Comparison of ENCODE assay signal across 8 mouse cellular contexts in genomic region chr6:83392166-83392780, GRCm38 (mm10). TPM values are rescaled to one million over a fixed set of nuclear protein-coding genes. Genes with fewer than 3 reads are reported as not detected.
DNase-seq lines count a peak whose midpoint lies in the region; ATAC-seq lines count a peak whose summit lies in the region.

No protein-coding gene starts in this region.

- no peaks in the 10 kb centered on the region for H3K9me3 ChIP-seq in heart, embryonic 15.5 days (replicated peaks)
- no peaks in the 10 kb centered on the region for H3K9me3 ChIP-seq in heart, embryonic 10.5 days
- no peaks in the 10 kb centered on the region for H3K9me3 ChIP-seq in limb, embryonic 13.5 days
- no peaks in the 10 kb centered on the region for H3K9me3 ChIP-seq in limb, embryonic 10.5 days (replicated peaks)

- H3K4me3 ChIP-seq in heart, embryonic 15.5 days, result no peak overlapping the region
- H3K4me3 ChIP-seq in heart, embryonic 10.5 days, result no peak overlapping the region
- H3K4me3 ChIP-seq in limb, embryonic 13.5 days, result no peak overlapping the region
- H3K4me3 ChIP-seq in limb, embryonic 10.5 days, result no peak overlapping the region

- no peak overlapping the region for H3K4me2 ChIP-seq in heart, embryonic 15.5 days
- H3K4me2 ChIP-seq in limb, embryonic 13.5 days (replicated peaks), result no peak overlapping the region

- no peak for ATAC-seq in heart, embryonic 15.5 days (replicated peaks; ENCODE audit: insufficient number of reproducible peaks, insufficient read depth, low FRiP score, low read depth)
- no peak for ATAC-seq in limb, embryonic 13.5 days (ENCODE audit: low FRiP score, low read depth)

- peaks cover 7% of the 10 kb centered on the region for H3K4me1 ChIP-seq in heart, embryonic 15.5 days (replicated peaks)
- H3K4me1 ChIP-seq in heart, embryonic 10.5 days, result no peaks in the 10 kb centered on the region
- H3K4me1 ChIP-seq in limb, embryonic 13.5 days, result peaks cover 16% of the 10 kb centered on the region
- H3K4me1 ChIP-seq in limb, embryonic 10.5 days, result no peaks in the 10 kb centered on the region

- no peaks in the 10 kb centered on the region for H3K27me3 ChIP-seq in heart, embryonic 15.5 days
- no peaks in the 10 kb centered on the region for H3K27me3 ChIP-seq in heart, embryonic 10.5 days (ENCODE audit: insufficient read depth, poor library complexity, severe bottlenecking)
- H3K27me3 ChIP-seq in limb, embryonic 13.5 days, result no peaks in the 10 kb centered on the region
- no peaks in the 10 kb centered on the region for H3K27me3 ChIP-seq in limb, embryonic 10.5 days (ENCODE audit: low read depth, poor library complexity, severe bottlenecking)

- H3K9ac ChIP-seq in heart, embryonic 15.5 days, result no peak overlapping the region
- no peak overlapping the region for H3K9ac ChIP-seq in limb, embryonic 13.5 days

- peaks cover 25% of the 10 kb centered on the region for H3K36me3 ChIP-seq in heart, embryonic 15.5 days
- H3K36me3 ChIP-seq in heart, embryonic 10.5 days, result peaks cover 58% of the 10 kb centered on the region
- peaks cover 66% of the 10 kb centered on the region for H3K36me3 ChIP-seq in limb, embryonic 13.5 days
- peaks cover 95% of the 10 kb centered on the region for H3K36me3 ChIP-seq in limb, embryonic 10.5 days

- no peak for DNase-seq in heart, embryonic 10.5 days (ENCODE audit: low spot score)
- no peak for DNase-seq in limb, embryonic 10.5 days (ENCODE audit: low spot score)
- peak; percentile 25 to 50 for DNase-seq in kidney, postnatal 36 days
- DNase-seq in lung, postnatal 25 days (ENCODE audit: low spot score), result peak; percentile 68
- DNase-seq in testis, postnatal 14 days (ENCODE audit: low spot score), result no peak
- DNase-seq in right cerebral cortex, adult 18-20 months, result no peak

- 71% methylated on average over 8 of the region's 8 CpGs for WGBS in heart, embryonic 15.5 days
- WGBS in heart, embryonic 10.5 days, result 91% methylated on average over 8 of the region's 8 CpGs
- 73% methylated on average over 8 of the region's 8 CpGs for WGBS in limb, embryonic 13.5 days
- WGBS in limb, embryonic 10.5 days, result 90% methylated on average over 8 of the region's 8 CpGs

- H3K27ac ChIP-seq in heart, embryonic 15.5 days, result peak overlapping the region; percentile 14; the same call in 1 of the 2 replicates
- no peak overlapping the region for H3K27ac ChIP-seq in heart, embryonic 10.5 days
- 0 out of 2 replicates have a peak overlapping the region, but pooled peaks have one; percentile 15 for H3K27ac ChIP-seq in limb, embryonic 13.5 days
- H3K27ac ChIP-seq in limb, embryonic 10.5 days, result no peak overlapping the region

RNA-seq across cellular contexts. Expression of gene Bola3, which starts 43.3 kb away (rescaled TPM):
- polyA plus RNA-seq in heart, embryonic 15.5 days (2015; fragmentation: Nextera tagmentation; extraction: Ambion mirVana), result 220 and 294 TPM in 2 replicates
- 238 and 283 TPM in 2 replicates for polyA plus RNA-seq in heart, embryonic 10.5 days (2016; fragmentation: Nextera tagmentation; extraction: Ambion mirVana)
- polyA plus RNA-seq in limb, embryonic 13.5 days (2015; fragmentation: Nextera tagmentation; extraction: Ambion mirVana), result 117 and 128 TPM in 2 replicates
- polyA plus RNA-seq in limb, embryonic 10.5 days (2016; fragmentation: Nextera tagmentation; extraction: Ambion mirVana), result 162 and 171 TPM in 2 replicates

Comparison
In these comparisons a context has a peak if more than half of its experiments do, and no peak if none do; other contexts are left out.
1. H3K27ac ChIP-seq: peak in heart, embryonic 15.5 days (single experiment) and limb, embryonic 13.5 days (single experiment); none in heart, embryonic 10.5 days (single experiment) and limb, embryonic 10.5 days (single experiment).
2. DNase-seq: peak in kidney, postnatal 36 days (2 of 2) and lung, postnatal 25 days (single experiment); none in heart, embryonic 10.5 days (single experiment), limb, embryonic 10.5 days (single experiment), testis, postnatal 14 days (single experiment) and right cerebral cortex, adult 18-20 months (single experiment).